Mouse (Mus musculus) limb, embryonic 12.5 days (tissue): ENCODE data around the gene Gm10521. TPM values are rescaled to one million over a fixed set of nuclear protein-coding genes. Genes with fewer than 3 reads are reported as not detected.

ENCODE experiments used
- polyA plus RNA-seq: library from polyadenylated mRNA; unstranded; fragments of >200 nt; fragmentation: Nextera tagmentation; extraction: Ambion mirVana; gene quantifications from 2 replicates; pipeline ENCODE4 v1.2.1, GENCODE M21; 2016

Gm10521 gene
- polyA plus RNA-seq, 1 experiment from 2014 or later: not detected

Other genes starting within 250 kb of the Gm10521 start
- not detected in 2 replicates for gene Slamf7, start 242.6 kb upstream of the Gm10521 start, polyA plus RNA-seq
- 0.40 and 0.78 TPM in 2 replicates for gene Cd48, start 213.7 kb upstream of the Gm10521 start, polyA plus RNA-seq
- gene Slamf1, start 128.5 kb upstream of the Gm10521 start, polyA plus RNA-seq: 0.18 and 0.35 TPM in 2 replicates
- 0.90 and 0.99 TPM in 2 replicates for gene Cd84, start 56.0 kb upstream of the Gm10521 start, polyA plus RNA-seq
- not detected in 2 replicates for gene Slamf6, start 21.9 kb downstream of the Gm10521 start, polyA plus RNA-seq
- gene Vangl2, start 132.8 kb downstream of the Gm10521 start, polyA plus RNA-seq: 23.2 and 23.7 TPM in 2 replicates
- gene Nhlh1, start 161.9 kb downstream of the Gm10521 start, polyA plus RNA-seq: 0.14 TPM in 1 of 2 replicates, not detected in the other
- gene Copa, start 186.9 kb downstream of the Gm10521 start, polyA plus RNA-seq: 219 and 228 TPM in 2 replicates
- gene Ncstn, start 187.1 kb downstream of the Gm10521 start, polyA plus RNA-seq: 86.6 and 96.6 TPM in 2 replicates
- 173 and 177 TPM in 2 replicates for gene Pex19, start 231.1 kb downstream of the Gm10521 start, polyA plus RNA-seq